Mouse (Mus musculus): ENCODE measurements at regions not wholly inside any gene's neighbourhood (a gene's known extent, or its start where the extent isn't known, plus 50 kb on each side); places are given as distances from the start of the nearest gene placed in this dataset.
"Not testable (repeated sequence)": the region's sequence is repeated elsewhere in the genome, so short reads cannot be mapped to it uniquely, and the experiment has no call there.

GRCm38 (mm10) chr12:117327086-117327485 is 189.2 kb upstream of the Rapgef5 start:
- not testable (repeated sequence) for DNase-seq (ENCODE audit: extremely low read depth, low read depth, low spot score)

- no peak for DNase-seq (ENCODE audit: extremely low read depth, low read depth, low spot score)
Observed at GRCm38 (mm10) chr12:117330418-117330817, 185.9 kb upstream of the Rapgef5 start.

- DNase-seq (ENCODE audit: extremely low read depth, low read depth, low spot score), result no peak
Observed at GRCm38 (mm10) chr12:117336856-117337255, 179.4 kb upstream of the Rapgef5 start.

GRCm38 (mm10) chr12:117342321-117342720 is 174.0 kb upstream of the Rapgef5 start:
- no peak for DNase-seq (ENCODE audit: extremely low read depth, low read depth, low spot score)

GRCm38 (mm10) chr12:117343121-117343520 is 173.2 kb upstream of the Rapgef5 start:
- no peak for DNase-seq (ENCODE audit: extremely low read depth, low read depth, low spot score)

- not testable (repeated sequence) for DNase-seq (ENCODE audit: extremely low read depth, low read depth, low spot score)
Observed at GRCm38 (mm10) chr12:117343605-117344004, 172.7 kb upstream of the Rapgef5 start.

GRCm38 (mm10) chr12:117344266-117345087 is 171.8 kb upstream of the Rapgef5 start:
- DNase-seq (ENCODE audit: extremely low read depth, low read depth, low spot score), result no peak

GRCm38 (mm10) chr12:117345088-117345977 is 170.9 kb upstream of the Rapgef5 start:
- DNase-seq (ENCODE audit: extremely low read depth, low read depth, low spot score), result no peak

- DNase-seq (ENCODE audit: extremely low read depth, low read depth, low spot score), result no peak
Observed at GRCm38 (mm10) chr12:117346091-117346490, 170.2 kb upstream of the Rapgef5 start.

GRCm38 (mm10) chr12:117347135-117347534 is 169.1 kb upstream of the Rapgef5 start:
- DNase-seq (ENCODE audit: extremely low read depth, low read depth, low spot score), result no peak

GRCm38 (mm10) chr12:117348516-117348915 is 167.8 kb upstream of the Rapgef5 start:
- DNase-seq (ENCODE audit: extremely low read depth, low read depth, low spot score), result no peak

GRCm38 (mm10) chr12:117351900-117352299 is 164.4 kb upstream of the Rapgef5 start:
- no peak for DNase-seq (ENCODE audit: extremely low read depth, low read depth, low spot score)

- DNase-seq (ENCODE audit: extremely low read depth, low read depth, low spot score), result no peak
Observed at GRCm38 (mm10) chr12:117352511-117352910, 163.8 kb upstream of the Rapgef5 start.

GRCm38 (mm10) chr12:117352938-117353337 is 163.3 kb upstream of the Rapgef5 start:
- no peak for DNase-seq (ENCODE audit: extremely low read depth, low read depth, low spot score)

GRCm38 (mm10) chr12:117357811-117358210 is 158.5 kb upstream of the Rapgef5 start:
- DNase-seq (ENCODE audit: extremely low read depth, low read depth, low spot score), result no peak

- DNase-seq (ENCODE audit: extremely low read depth, low read depth, low spot score), result no peak
Observed at GRCm38 (mm10) chr12:117358891-117359290, 157.4 kb upstream of the Rapgef5 start.

- no peak for DNase-seq (ENCODE audit: extremely low read depth, low read depth, low spot score)
Observed at GRCm38 (mm10) chr12:117360215-117360614, 156.1 kb upstream of the Rapgef5 start.

- DNase-seq (ENCODE audit: extremely low read depth, low read depth, low spot score), result no peak
Observed at GRCm38 (mm10) chr12:117361826-117362225, 154.5 kb upstream of the Rapgef5 start.

- DNase-seq (ENCODE audit: extremely low read depth, low read depth, low spot score), result not testable (repeated sequence)
Observed at GRCm38 (mm10) chr12:117363457-117363856, 152.8 kb upstream of the Rapgef5 start.

- DNase-seq (ENCODE audit: extremely low read depth, low read depth, low spot score), result no peak
Observed at GRCm38 (mm10) chr12:117365181-117365580, 151.1 kb upstream of the Rapgef5 start.

GRCm38 (mm10) chr12:117365876-117366275 is 150.4 kb upstream of the Rapgef5 start:
- DNase-seq (ENCODE audit: extremely low read depth, low read depth, low spot score), result no peak

Measured in fat pad, adult 2 months (tissue).